Mouse (Mus musculus): ENCODE data around the gene Tdpoz1.

DNA sequence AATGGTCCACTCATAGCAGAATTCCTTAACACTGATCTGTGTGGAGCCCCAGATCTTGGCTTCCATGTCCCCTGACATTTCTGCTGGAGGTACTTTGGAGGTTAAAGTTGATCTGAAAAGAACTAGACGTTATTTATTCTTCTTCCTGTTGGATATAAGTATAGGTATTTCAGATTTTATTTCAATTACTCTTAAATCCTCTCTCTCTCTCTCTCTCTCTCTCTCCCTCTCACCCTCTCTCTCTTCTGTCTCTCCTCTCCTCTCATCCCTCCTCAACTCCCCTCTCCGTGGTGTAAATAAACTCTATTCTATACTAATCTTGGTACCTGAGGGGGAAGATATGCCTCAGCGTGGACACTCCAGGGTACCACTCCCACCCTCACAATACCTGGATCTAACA, 23.5 kb downstream of the Tdpoz1 start, which contains the start of gene Tdpoz2:
- no peak for TF ChIP-seq CTCF (IDR thresholded peaks at IDR 0.05; ENCODE audit: low read depth)
- TF ChIP-seq EP300 (IDR thresholded peaks at IDR 0.05; ENCODE audit: low read depth): no peak
